Mouse (Mus musculus): ENCODE measurements at regions not wholly inside any gene's neighbourhood (a gene's known extent, or its start where the extent isn't known, plus 50 kb on each side); places are given as distances from the start of the nearest gene placed in this dataset.

- DNase-seq (ENCODE audit: low spot score): peak; percentile 3
Measured at GRCm38 (mm10) chrX:76010631-76011030, 135.6 kb upstream of the Pls3 start.

- no peak for DNase-seq (ENCODE audit: low spot score)
Measured at GRCm38 (mm10) chrX:75978562-75978961, 103.6 kb upstream of the Pls3 start.

GRCm38 (mm10) chrX:75974671-75975070, 99.7 kb upstream of the Pls3 start:
- DNase-seq (ENCODE audit: low spot score): no peak

GRCm38 (mm10) chrX:75949694-75950093, 74.7 kb upstream of the Pls3 start:
- no peak for DNase-seq (ENCODE audit: low spot score)

GRCm38 (mm10) chrX:75928903-75929302, 53.9 kb upstream of the Pls3 start:
- DNase-seq (ENCODE audit: low spot score): no peak

All from heart, adult 8-10 months (tissue).